Mouse (Mus musculus): ENCODE results near the gene Pmp22.

DNA sequence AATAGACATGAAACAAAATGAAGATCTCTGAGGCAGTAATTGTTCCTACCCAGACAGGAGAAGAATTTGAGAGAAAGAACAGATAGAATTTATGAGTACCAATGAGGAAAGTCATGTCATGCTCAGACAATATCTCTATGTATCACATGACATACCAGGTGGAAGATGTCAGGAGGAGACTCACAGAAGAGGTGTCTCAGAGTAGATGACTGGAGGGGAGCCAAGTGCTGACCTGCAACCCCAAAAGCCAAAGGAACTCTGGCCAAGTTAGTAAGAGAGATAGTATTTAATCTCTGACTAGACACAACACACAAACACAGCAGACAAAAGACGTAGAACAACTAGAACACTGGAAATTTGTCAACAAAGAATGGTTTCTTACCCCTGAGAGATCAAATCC, 11.5 kb upstream of the Pmp22 start:
- TF ChIP-seq GATA1 (IDR thresholded peaks at IDR 0.05; ENCODE audit: borderline replicate concordance, low read length) (no peak), FLI1 (IDR thresholded peaks at IDR 0.05; ENCODE audit: low read length) (no peak)

Measured in megakaryocyte, embryonic 14.5 days (primary cell).